Mouse (Mus musculus): Measurements from ENCODE around the gene Isca2.

Gene Isca2

DNA sequence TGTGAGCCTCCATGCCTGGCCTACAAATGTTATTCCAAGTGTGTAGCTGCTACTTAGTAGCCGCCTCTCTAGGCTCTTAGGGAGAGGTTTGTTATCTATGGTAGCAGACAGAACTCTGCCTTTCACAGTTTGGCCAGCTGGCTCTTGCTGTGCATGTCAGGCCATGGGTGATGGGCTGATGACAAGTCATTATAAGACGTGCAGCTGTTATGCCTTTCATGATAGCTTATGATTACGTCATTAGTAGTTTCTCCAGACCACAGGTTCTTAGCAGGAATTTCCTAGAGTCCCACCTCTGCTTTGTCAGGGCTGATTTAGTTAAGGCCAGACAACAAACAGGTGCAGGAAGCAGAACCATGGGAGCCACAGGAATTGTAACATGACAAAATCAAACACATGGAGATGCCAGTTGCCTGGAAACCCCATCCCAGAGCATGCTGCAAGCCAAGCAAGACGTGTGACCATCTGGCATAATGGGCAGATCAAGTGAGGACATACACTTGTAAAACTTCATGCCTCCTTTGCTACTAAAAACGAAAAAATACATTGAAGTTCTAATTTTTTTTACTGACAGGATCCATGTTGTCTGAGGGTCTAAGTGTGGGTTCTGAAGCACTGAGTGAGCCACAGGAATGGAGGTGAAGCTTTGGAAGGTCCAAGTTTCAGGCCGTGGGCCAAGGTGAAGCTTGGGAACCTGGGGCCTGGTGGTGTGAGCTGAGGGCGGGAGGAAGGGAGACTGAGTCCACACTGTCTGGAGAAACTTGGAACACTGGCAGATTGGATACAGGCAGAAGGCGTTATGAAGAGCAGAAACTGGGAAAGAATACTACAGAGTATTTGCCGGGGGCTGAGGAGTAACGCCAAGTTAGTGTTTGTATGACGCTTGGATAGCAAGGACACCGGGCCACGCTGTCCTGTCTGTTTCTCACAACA lies 46.5 kb downstream of the Isca2 start:
- no peak for DNase-seq (ENCODE audit: low spot score)

DNA sequence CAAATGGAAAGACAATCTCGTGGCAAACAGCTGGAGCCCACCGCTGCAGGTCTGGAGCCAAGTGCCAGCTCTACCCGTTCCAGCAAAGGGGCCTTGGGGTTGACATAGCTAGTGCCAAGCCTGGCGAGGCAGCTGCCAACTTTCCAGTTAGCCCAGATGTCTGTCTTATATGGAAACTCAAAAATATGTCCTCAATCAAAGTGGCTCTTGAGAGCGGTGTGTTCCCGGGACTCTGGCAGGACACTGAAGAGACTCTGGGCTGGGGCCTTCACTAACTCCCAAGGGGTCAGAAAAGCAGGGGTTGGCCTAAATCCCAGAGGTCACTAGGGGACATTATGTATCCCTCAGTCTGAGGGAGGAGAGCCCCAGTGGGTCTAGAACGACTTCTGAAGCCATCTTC lies 50.5 kb downstream of the Isca2 start:
- no peak for DNase-seq (ENCODE audit: low spot score)

DNA sequence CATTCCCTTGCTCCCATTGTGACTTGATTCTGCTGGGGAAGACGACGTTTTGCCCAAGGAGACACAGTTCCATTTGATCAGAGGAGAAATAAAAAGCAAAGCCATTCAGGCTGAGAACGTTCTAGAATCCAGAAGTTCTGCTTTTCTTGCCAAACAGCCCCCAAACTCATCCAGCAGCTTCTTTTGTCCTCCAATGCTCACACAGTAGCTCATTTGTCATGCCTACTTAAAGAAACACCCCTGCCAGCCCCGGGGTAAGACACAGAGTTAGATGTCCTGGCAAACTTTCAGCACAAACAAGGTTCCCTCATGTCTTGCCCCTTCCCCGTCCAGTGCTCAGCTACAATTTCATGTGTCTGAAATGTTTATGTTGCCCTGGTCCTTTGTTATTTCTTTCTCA lies 51.2 kb downstream of the Isca2 start:
- DNase-seq (ENCODE audit: low spot score) = no peak
